Mouse (Mus musculus) E14TG2a.4 (cell line): ENCODE data around the gene Cela3a.

ENCODE experiments used
- CTCF ChIP-seq: conservative IDR thresholded peaks from 2 replicates; pipeline ENCODE4 v1.5.1; 2014; ENCODE audit warnings: low read length
- NANOG ChIP-seq: IDR thresholded peaks from 2 replicates; pipeline ENCODE4 v1.6.1; 2014; ENCODE audit warnings: borderline replicate concordance, low read length, mixed read lengths

DNA sequence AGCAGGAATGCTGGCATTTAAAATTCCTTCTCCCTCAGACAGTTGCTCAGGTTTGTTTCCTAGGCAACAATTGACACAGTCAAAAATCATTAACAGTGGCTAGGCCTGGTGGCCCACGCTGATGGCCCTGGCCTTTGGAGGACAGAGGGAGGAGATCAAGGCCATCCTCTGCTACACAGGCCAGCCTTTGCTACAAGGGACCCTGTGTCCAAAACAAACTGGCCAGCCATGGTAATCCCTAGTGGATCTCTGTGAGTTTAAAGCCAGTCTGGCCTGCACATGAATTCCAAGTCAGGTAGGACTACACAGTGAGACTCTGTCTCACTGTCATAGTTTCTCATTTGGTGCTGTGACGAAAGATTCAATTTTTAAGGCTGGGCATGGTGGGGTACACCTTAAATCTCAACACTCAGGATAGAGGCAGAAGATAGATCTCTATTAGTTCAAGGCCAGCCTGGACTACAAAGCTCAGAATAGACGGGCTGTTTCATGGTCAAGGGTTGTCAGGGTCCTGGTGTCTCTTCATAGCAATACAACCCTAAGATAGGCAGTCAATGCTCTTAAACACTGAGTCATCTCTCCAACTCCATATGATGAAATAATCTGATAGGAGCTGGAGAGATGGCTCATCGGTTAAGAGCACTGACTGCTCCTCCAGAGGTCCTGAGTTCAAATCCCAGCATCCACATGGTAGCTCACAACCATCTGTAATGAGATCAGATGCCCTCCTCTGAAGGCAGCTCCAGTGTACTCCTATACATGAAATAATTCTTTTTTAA lies 31.9 kb downstream of the Cela3a start:
- TF ChIP-seq CTCF: no peak
- TF ChIP-seq NANOG: no peak
